Mouse (Mus musculus) T-helper 2 cell (primary cell): ENCODE results near the gene Slmap.

ENCODE experiments used
- in situ Hi-C: fragments of 300-600 bp; cut with MboI, MseI; formaldehyde crosslinking; loops from one replicate; pipeline ENCODE4 v1.15.1; 2025; ENCODE audit warnings: high pct_unique_total_duplicates

The Slmap gene

GRCm38 (mm10) chr14:26477738-26478137 is 57.0 kb downstream of the Slmap start:
- in situ Hi-C loops = no loop called here

- in situ Hi-C loops = no loop called here
Observed at GRCm38 (mm10) chr14:26476391-26476790, 58.3 kb downstream of the Slmap start.

- in situ Hi-C loops = no loop called here
Observed at GRCm38 (mm10) chr14:26467974-26468373, 66.8 kb downstream of the Slmap start.

GRCm38 (mm10) chr14:26466544-26467125 is 68.1 kb downstream of the Slmap start:
- in situ Hi-C loops = no loop called here

- in situ Hi-C loops = no loop called here
Observed at GRCm38 (mm10) chr14:26465898-26466297, 68.8 kb downstream of the Slmap start.

GRCm38 (mm10) chr14:26459516-26459915 is 75.2 kb downstream of the Slmap start:
- in situ Hi-C loops = no loop called here

- in situ Hi-C loops = no loop called here
Observed at GRCm38 (mm10) chr14:26454851-26455250, 79.9 kb downstream of the Slmap start.

GRCm38 (mm10) chr14:26450036-26450800 is 84.5 kb downstream of the Slmap start:
- in situ Hi-C loops = no loop called here

GRCm38 (mm10) chr14:26448581-26448980 is 86.2 kb downstream of the Slmap start:
- in situ Hi-C loops = no loop called here

- in situ Hi-C loops = no loop called here
Observed at GRCm38 (mm10) chr14:26447223-26447622, 87.5 kb downstream of the Slmap start.

- in situ Hi-C loops = no loop called here
Observed at GRCm38 (mm10) chr14:26446538-26446937, 88.2 kb downstream of the Slmap start.

GRCm38 (mm10) chr14:26442534-26442933 is 92.2 kb downstream of the Slmap start:
- in situ Hi-C loops = no loop called here

GRCm38 (mm10) chr14:26441041-26441812 is 93.5 kb downstream of the Slmap start:
- in situ Hi-C loops = no loop called here

- in situ Hi-C loops = no loop called here
Observed at GRCm38 (mm10) chr14:26439996-26440395, 94.7 kb downstream of the Slmap start.

GRCm38 (mm10) chr14:26437771-26438170 is 97.0 kb downstream of the Slmap start:
- in situ Hi-C loops = no loop called here

GRCm38 (mm10) chr14:26436304-26436703 is 98.4 kb downstream of the Slmap start:
- in situ Hi-C loops = no loop called here

- in situ Hi-C loops = no loop called here
Observed at GRCm38 (mm10) chr14:26432320-26432719, 102.4 kb downstream of the Slmap start.

GRCm38 (mm10) chr14:26431919-26432318 is 102.8 kb downstream of the Slmap start:
- in situ Hi-C loops = no loop called here

- in situ Hi-C loops = no loop called here
Observed at GRCm38 (mm10) chr14:26420231-26420630, 114.5 kb downstream of the Slmap start.

- in situ Hi-C loops = no loop called here
Observed at GRCm38 (mm10) chr14:26417956-26418355, 116.8 kb downstream of the Slmap start.

GRCm38 (mm10) chr14:26417088-26417487 is 117.6 kb downstream of the Slmap start:
- in situ Hi-C loops = no loop called here

- in situ Hi-C loops = no loop called here
Observed at GRCm38 (mm10) chr14:26413581-26413980, 121.2 kb downstream of the Slmap start.

GRCm38 (mm10) chr14:26406746-26407145 is 128.0 kb downstream of the Slmap start:
- in situ Hi-C loops = no loop called here
